Mouse (Mus musculus): Measurements from ENCODE around the gene Serpinf2. TPM values are rescaled to one million over a fixed set of nuclear protein-coding genes. Genes with fewer than 3 reads are reported as not detected.

Serpinf2 gene
- polyA plus RNA-seq, 1 experiment from 2014 or later: not detected

GRCm38 (mm10) chr11:75443711-75444110, 4.3 kb upstream of the Serpinf2 start:
- ATAC-seq: no peak
- H3K4me3 ChIP-seq: no peak overlapping the region
- H3K4me1 ChIP-seq: peaks cover 5% of the 10 kb centered on the region; the same call in 1 of the 2 replicates
- no peak overlapping the region for H3K9ac ChIP-seq
- no peak overlapping the region for H3K4me2 ChIP-seq
- no peaks in the 10 kb centered on the region for H3K9me3 ChIP-seq (replicated peaks)
- no peaks in the 10 kb centered on the region for H3K27me3 ChIP-seq
- H3K27ac ChIP-seq: no peak overlapping the region
- H3K36me3 ChIP-seq (ENCODE audit: poor library complexity, severe bottlenecking): peaks cover 50% of the 10 kb centered on the region
- 51% methylated on average over 8 of the region's 8 CpGs for WGBS

GRCm38 (mm10) chr11:75441601-75442000, 2.2 kb upstream of the Serpinf2 start:
- ATAC-seq: no peak
- peaks cover 33% of the 10 kb centered on the region for H3K36me3 ChIP-seq (ENCODE audit: poor library complexity, severe bottlenecking)
- WGBS: 64% methylated on average over 16 of the region's 16 CpGs
- no peak overlapping the region for H3K4me2 ChIP-seq
- H3K9ac ChIP-seq: 0 out of 2 replicates have a peak overlapping the region, but pooled peaks have one; percentile 12
- H3K4me3 ChIP-seq: no peak overlapping the region
- no peak overlapping the region for H3K27ac ChIP-seq
- H3K4me1 ChIP-seq: peaks cover 5% of the 10 kb centered on the region; the same call in 1 of the 2 replicates
- H3K9me3 ChIP-seq (replicated peaks): no peaks in the 10 kb centered on the region
- no peaks in the 10 kb centered on the region for H3K27me3 ChIP-seq

GRCm38 (mm10) chr11:75441034-75441433, 1.6 kb upstream of the Serpinf2 start:
- H3K4me3 ChIP-seq: no peak overlapping the region
- WGBS: 90% methylated on average over 7 of the region's 7 CpGs
- ATAC-seq: no peak
- no peak overlapping the region for H3K4me2 ChIP-seq
- H3K27me3 ChIP-seq: no peaks in the 10 kb centered on the region
- H3K4me1 ChIP-seq: peaks cover 5% of the 10 kb centered on the region; the same call in 1 of the 2 replicates
- H3K9ac ChIP-seq: no peak overlapping the region
- H3K27ac ChIP-seq: no peak overlapping the region
- H3K9me3 ChIP-seq (replicated peaks): no peaks in the 10 kb centered on the region
- peaks cover 31% of the 10 kb centered on the region for H3K36me3 ChIP-seq (ENCODE audit: poor library complexity, severe bottlenecking)

GRCm38 (mm10) chr11:75439951-75440350, 560 bp upstream of the Serpinf2 start:
- H3K36me3 ChIP-seq (ENCODE audit: poor library complexity, severe bottlenecking): peaks cover 20% of the 10 kb centered on the region
- no peaks in the 10 kb centered on the region for H3K27me3 ChIP-seq
- H3K4me2 ChIP-seq: no peak overlapping the region
- no peaks in the 10 kb centered on the region for H3K9me3 ChIP-seq (replicated peaks)
- no peak for ATAC-seq
- WGBS: 85% methylated on average over 3 of the region's 3 CpGs
- H3K4me3 ChIP-seq: no peak overlapping the region
- no peak overlapping the region for H3K27ac ChIP-seq
- H3K9ac ChIP-seq: no peak overlapping the region
- peaks cover 5% of the 10 kb centered on the region; the same call in 1 of the 2 replicates for H3K4me1 ChIP-seq

- peaks cover 5% of the 10 kb centered on the region; the same call in 1 of the 2 replicates for H3K4me1 ChIP-seq
- 85% methylated on average over 3 of the region's 3 CpGs for WGBS
These were observed 587 bp downstream of the Serpinf2 start for GRCm38 (mm10) chr11:75438804-75439203.

GRCm38 (mm10) chr11:75438194-75438593, 1.2 kb downstream of the Serpinf2 start:
- Histone ChIP-seq H3K4me1 (peaks cover 5% of the 10 kb centered on the region; the same call in 1 of the 2 replicates), H3K4me2 (no peak overlapping the region), H3K27me3 (no peaks in the 10 kb centered on the region), H3K36me3 (ENCODE audit: poor library complexity, severe bottlenecking) (peaks cover 15% of the 10 kb centered on the region), H3K9ac (no peak overlapping the region), H3K27ac (no peak overlapping the region), H3K9me3 (replicated peaks) (peaks cover 8% of the 10 kb centered on the region), H3K4me3 (no peak overlapping the region)
- ATAC-seq: no peak
- 84% methylated on average over 13 of the region's 13 CpGs for WGBS

More at GRCm38 (mm10) chr11:75438804-75439203, 587 bp downstream of the Serpinf2 start:
- no peaks in the 10 kb centered on the region for H3K27me3 ChIP-seq
- peaks cover 15% of the 10 kb centered on the region for H3K36me3 ChIP-seq (ENCODE audit: poor library complexity, severe bottlenecking)
- H3K4me2 ChIP-seq: no peak overlapping the region
- no peak overlapping the region for H3K4me3 ChIP-seq
- H3K9ac ChIP-seq: no peak overlapping the region
- H3K27ac ChIP-seq: no peak overlapping the region
- ATAC-seq: no peak
- peaks cover 8% of the 10 kb centered on the region for H3K9me3 ChIP-seq (replicated peaks)

GRCm38 (mm10) chr11:75434138-75434537, 5.3 kb downstream of the Serpinf2 start:
- H3K27ac ChIP-seq: no peak overlapping the region
- H3K9me3 ChIP-seq (replicated peaks): peaks cover 8% of the 10 kb centered on the region
- no peak overlapping the region for H3K4me3 ChIP-seq
- H3K4me1 ChIP-seq: peaks cover 16% of the 10 kb centered on the region
- no peaks in the 10 kb centered on the region for H3K36me3 ChIP-seq (ENCODE audit: poor library complexity, severe bottlenecking)
- ATAC-seq: no peak
- no peak overlapping the region for H3K4me2 ChIP-seq
- no peaks in the 10 kb centered on the region for H3K27me3 ChIP-seq
- 83% methylated on average over 5 of the region's 5 CpGs for WGBS
- no peak overlapping the region for H3K9ac ChIP-seq

GRCm38 (mm10) chr11:75431307-75431706, 8.1 kb downstream of the Serpinf2 start:
- 43% methylated on average over 11 of the region's 11 CpGs for WGBS
- H3K9ac ChIP-seq: no peak overlapping the region
- peaks cover 8% of the 10 kb centered on the region for H3K9me3 ChIP-seq (replicated peaks)
- H3K4me2 ChIP-seq: 0 out of 2 replicates have a peak overlapping the region, but pooled peaks have one; percentile 10
- peak overlapping the region; percentile 71; the same call in 1 of the 2 replicates for H3K27ac ChIP-seq
- peak; percentile 99 for ATAC-seq
- H3K27me3 ChIP-seq: no peaks in the 10 kb centered on the region
- H3K36me3 ChIP-seq (ENCODE audit: poor library complexity, severe bottlenecking): no peaks in the 10 kb centered on the region
- H3K4me1 ChIP-seq: peaks cover 16% of the 10 kb centered on the region
- H3K4me3 ChIP-seq: no peak overlapping the region

GRCm38 (mm10) chr11:75429019-75429705, 10.2 kb downstream of the Serpinf2 start:
- Histone ChIP-seq H3K4me2 (no peak overlapping the region), H3K9ac (no peak overlapping the region), H3K36me3 (ENCODE audit: poor library complexity, severe bottlenecking) (no peaks in the 10 kb centered on the region), H3K9me3 (replicated peaks) (peaks cover 3% of the 10 kb centered on the region), H3K27ac (no peak overlapping the region), H3K4me1 (peaks cover 16% of the 10 kb centered on the region), H3K27me3 (no peaks in the 10 kb centered on the region), H3K4me3 (no peak overlapping the region)
- WGBS: 91% methylated on average over 9 of the region's 9 CpGs
- no peak for ATAC-seq

GRCm38 (mm10) chr11:75424459-75424858, 14.9 kb downstream of the Serpinf2 start:
- no peak overlapping the region for H3K4me3 ChIP-seq
- WGBS: 95% methylated on average over 3 of the region's 3 CpGs

GRCm38 (mm10) chr11:75424033-75424432, 15.4 kb downstream of the Serpinf2 start:
- Histone ChIP-seq H3K36me3 (ENCODE audit: poor library complexity, severe bottlenecking) (no peaks in the 10 kb centered on the region), H3K4me3 (no peak overlapping the region), H3K27me3 (no peaks in the 10 kb centered on the region), H3K4me2 (no peak overlapping the region), H3K4me1 (no peaks in the 10 kb centered on the region), H3K27ac (no peak overlapping the region), H3K9ac (no peak overlapping the region), H3K9me3 (replicated peaks) (no peaks in the 10 kb centered on the region)
- no peak for ATAC-seq
- 90% methylated on average over 9 of the region's 9 CpGs for WGBS

More at GRCm38 (mm10) chr11:75424459-75424858, 14.9 kb downstream of the Serpinf2 start:
- no peaks in the 10 kb centered on the region for H3K36me3 ChIP-seq (ENCODE audit: poor library complexity, severe bottlenecking)
- no peak for ATAC-seq
- H3K4me1 ChIP-seq: no peaks in the 10 kb centered on the region
- no peak overlapping the region for H3K4me2 ChIP-seq
- no peaks in the 10 kb centered on the region for H3K9me3 ChIP-seq (replicated peaks)
- no peaks in the 10 kb centered on the region for H3K27me3 ChIP-seq
- H3K9ac ChIP-seq: no peak overlapping the region
- no peak overlapping the region for H3K27ac ChIP-seq

GRCm38 (mm10) chr11:75423091-75423490, 16.3 kb downstream of the Serpinf2 start:
- H3K36me3 ChIP-seq (ENCODE audit: poor library complexity, severe bottlenecking): no peaks in the 10 kb centered on the region
- H3K27ac ChIP-seq: no peak overlapping the region
- ATAC-seq: no peak
- 86% methylated on average over 3 of the region's 3 CpGs for WGBS
- H3K4me3 ChIP-seq: no peak overlapping the region
- H3K9ac ChIP-seq: no peak overlapping the region
- no peaks in the 10 kb centered on the region for H3K27me3 ChIP-seq
- no peaks in the 10 kb centered on the region for H3K9me3 ChIP-seq (replicated peaks)
- H3K4me1 ChIP-seq: no peaks in the 10 kb centered on the region
- no peak overlapping the region for H3K4me2 ChIP-seq
